ENCODE assay signal across 6 mouse cellular contexts in genomic region chr3:134339093-134339695, GRCm38 (mm10).
DNase-seq lines count a peak whose midpoint lies in the region; ATAC-seq and TF ChIP-seq lines count a peak whose summit lies in the region.
"Not testable (repeated sequence)": the region's sequence is repeated elsewhere in the genome, so short reads cannot be mapped to it uniquely, and the experiment has no call there.

No protein-coding gene starts in this region.

- not testable (repeated sequence) for TF ChIP-seq POLR2A in liver, adult 2 months (IDR thresholded peaks at IDR 0.05; ENCODE audit: extremely low read depth, insufficient read depth, low read length)

- H3K79me2 ChIP-seq in liver, adult 2 months (ENCODE audit: control insufficient read depth, insufficient read depth, low read length), result not testable (repeated sequence)

- not testable (repeated sequence) for H3K36me3 ChIP-seq in G1E (replicated peaks); liver, adult 2 months (ENCODE audit: control insufficient read depth, insufficient read depth, low read length)

- not testable (repeated sequence) for H3K27ac ChIP-seq in liver, adult 2 months (replicated peaks; ENCODE audit: insufficient read depth, low read depth, low read length)

- DNase-seq in 416B (ENCODE audit: low read depth) (peak; percentile 87), adipocyte (ENCODE audit: low spot score) (peak; percentile 35)
- DNase-seq in G1E (ENCODE audit: low spot score), result not testable (repeated sequence)
- peak; percentile 1 for DNase-seq in liver, adult 2 months (ENCODE audit: extremely low read depth, low read depth, low spot score)

- not testable (repeated sequence) for H3K9me3 ChIP-seq in G1E (replicated peaks)

- not testable (repeated sequence) for H3K4me1 ChIP-seq in G1E (ENCODE audit: insufficient read depth, low read depth, low read length); liver, adult 2 months (ENCODE audit: control insufficient read depth, insufficient read depth, low read length)

- TF ChIP-seq CTCF in G1E (IDR thresholded peaks at IDR 0.05; ENCODE audit: low read depth, low read length); liver, adult 2 months (IDR thresholded peaks at IDR 0.05; ENCODE audit: low read depth, low read length): not testable (repeated sequence)

- WGBS in liver, adult 2 months, result 75% methylated on average over 3 of the region's 3 CpGs

- ATAC-seq in G1E (ENCODE audit: extremely low read depth, insufficient number of reproducible peaks, low FRiP score, poor library complexity, severe bottlenecking), result peak; percentile 73
- peak; percentile 98 for ATAC-seq in granulocyte monocyte progenitor cell, adult 5-6 weeks (replicated peaks; ENCODE audit: poor library complexity, severe bottlenecking)
- ATAC-seq in megakaryocyte progenitor cell, adult 5-6 weeks (replicated peaks; ENCODE audit: poor library complexity), result peak; percentile 99

- H3K27me3 ChIP-seq in G1E (ENCODE audit: insufficient read depth, low read length); liver, adult 2 months (ENCODE audit: control insufficient read depth, insufficient read depth, low read length): not testable (repeated sequence)

- H3K4me3 ChIP-seq in G1E (ENCODE audit: low read depth, low read length); liver, adult 2 months (ENCODE audit: insufficient read depth, low read depth, low read length): not testable (repeated sequence)

- not testable (repeated sequence) for H3K9ac ChIP-seq in liver, adult 2 months (ENCODE audit: low read depth, low read length)
